ENCODE assay signal across 14 mouse cellular contexts in genomic region chr10:43743188-43744120, GRCm38 (mm10).
A peak's percentile ranks its signal among the peaks of the same experiment; 100 is the strongest.
DNase-seq lines count a peak whose midpoint lies in the region; ATAC-seq lines count a peak whose summit lies in the region.
"Had no signal": no experiment of that assay in that cellular context is flagged by ENCODE, and none has a peak within 500 bp of the region (broad histone marks: within the 10 kb centered on the region; RNA-seq: fewer than 3 reads in every experiment).

No protein-coding gene starts in this region.

- H3K4me3 ChIP-seq in intestine, embryonic 14.5 days (ENCODE audit: low read depth, low read length) = no peak overlapping the region
- H3K4me3 ChIP-seq in intestine, embryonic 16.5 days (ENCODE audit: low read length) = no peak overlapping the region
- H3K4me3 ChIP-seq in neural tube, embryonic 12.5 days = no peak overlapping the region
- H3K4me3 ChIP-seq in neural tube, embryonic 15.5 days (replicated peaks) = no peak overlapping the region
- no peak overlapping the region for H3K4me3 ChIP-seq in embryonic facial prominence, embryonic 14.5 days (ENCODE audit: low read depth, low read length)
- no peak overlapping the region for H3K4me3 ChIP-seq in midbrain, embryonic 14.5 days (replicated peaks; ENCODE audit: low read depth, low read length)

- no peaks in the 10 kb centered on the region for H3K9me3 ChIP-seq in intestine, embryonic 14.5 days (ENCODE audit: control insufficient read depth, low read length)
- no peaks in the 10 kb centered on the region for H3K9me3 ChIP-seq in intestine, embryonic 16.5 days (ENCODE audit: control insufficient read depth, low read length)
- no peaks in the 10 kb centered on the region for H3K9me3 ChIP-seq in neural tube, embryonic 12.5 days
- no peaks in the 10 kb centered on the region for H3K9me3 ChIP-seq in neural tube, embryonic 15.5 days (replicated peaks)
- H3K9me3 ChIP-seq in embryonic facial prominence, embryonic 14.5 days (ENCODE audit: control insufficient read depth, low read length) = no peaks in the 10 kb centered on the region
- no peaks in the 10 kb centered on the region for H3K9me3 ChIP-seq in midbrain, embryonic 14.5 days (ENCODE audit: control insufficient read depth, low read length)
- H3K9me3 ChIP-seq: kidney, embryonic 15.5 days had no signal

- peaks cover 21% of the 10 kb centered on the region for H3K4me1 ChIP-seq in intestine, embryonic 14.5 days (replicated peaks; ENCODE audit: control insufficient read depth, insufficient read depth, low read length)
- peaks cover 5% of the 10 kb centered on the region for H3K4me1 ChIP-seq in intestine, embryonic 16.5 days (ENCODE audit: control insufficient read depth, insufficient read depth, low read length)
- H3K4me1 ChIP-seq in neural tube, embryonic 12.5 days = peaks cover 17% of the 10 kb centered on the region
- H3K4me1 ChIP-seq in neural tube, embryonic 15.5 days = peaks cover 16% of the 10 kb centered on the region
- peaks cover 22% of the 10 kb centered on the region for H3K4me1 ChIP-seq in embryonic facial prominence, embryonic 14.5 days (ENCODE audit: control insufficient read depth, insufficient read depth, low read length)
- peaks cover 29% of the 10 kb centered on the region for H3K4me1 ChIP-seq in midbrain, embryonic 14.5 days (ENCODE audit: control insufficient read depth, insufficient read depth, low read length)

- no peak overlapping the region for H3K27ac ChIP-seq in intestine, embryonic 14.5 days (ENCODE audit: low read depth)
- H3K27ac ChIP-seq in intestine, embryonic 16.5 days (ENCODE audit: low read length) = no peak overlapping the region
- no peak overlapping the region for H3K27ac ChIP-seq in neural tube, embryonic 12.5 days
- H3K27ac ChIP-seq in neural tube, embryonic 15.5 days (replicated peaks) = no peak overlapping the region
- no peak overlapping the region for H3K27ac ChIP-seq in embryonic facial prominence, embryonic 14.5 days (replicated peaks; ENCODE audit: low read depth, low read length)
- H3K27ac ChIP-seq in midbrain, embryonic 14.5 days (replicated peaks; ENCODE audit: low read depth, low read length) = no peak overlapping the region
- H3K27ac ChIP-seq: liver, embryonic 14.5 days; stomach, postnatal 0 days had no signal

- no peaks in the 10 kb centered on the region for H3K27me3 ChIP-seq in intestine, embryonic 14.5 days (replicated peaks; ENCODE audit: control insufficient read depth, insufficient read depth, low read length)
- no peaks in the 10 kb centered on the region for H3K27me3 ChIP-seq in intestine, embryonic 16.5 days (replicated peaks; ENCODE audit: control insufficient read depth, insufficient read depth, low read length)
- H3K27me3 ChIP-seq in neural tube, embryonic 12.5 days (replicated peaks) = no peaks in the 10 kb centered on the region
- H3K27me3 ChIP-seq in neural tube, embryonic 15.5 days (replicated peaks) = no peaks in the 10 kb centered on the region
- no peaks in the 10 kb centered on the region for H3K27me3 ChIP-seq in embryonic facial prominence, embryonic 14.5 days (replicated peaks; ENCODE audit: control insufficient read depth, insufficient read depth, low read length)
- no peaks in the 10 kb centered on the region for H3K27me3 ChIP-seq in midbrain, embryonic 14.5 days (ENCODE audit: control insufficient read depth, insufficient read depth, low read length)
- H3K27me3 ChIP-seq: kidney, embryonic 15.5 days had no signal

- ATAC-seq in intestine, embryonic 14.5 days (replicated peaks; ENCODE audit: low FRiP score, low TSS enrichment, low read depth) = no peak
- ATAC-seq in intestine, embryonic 16.5 days = no peak
- no peak for ATAC-seq in neural tube, embryonic 12.5 days (ENCODE audit: low FRiP score, low read depth)
- ATAC-seq in neural tube, embryonic 15.5 days (ENCODE audit: low FRiP score) = no peak
- no peak for ATAC-seq in embryonic facial prominence, embryonic 14.5 days (ENCODE audit: low read depth)
- ATAC-seq in midbrain, embryonic 14.5 days (ENCODE audit: low FRiP score, low TSS enrichment) = no peak

- H3K4me2 ChIP-seq in intestine, embryonic 14.5 days (ENCODE audit: low read length) = no peak overlapping the region
- H3K4me2 ChIP-seq in intestine, embryonic 16.5 days (ENCODE audit: low read depth, low read length) = no peak overlapping the region
- 0 out of 2 replicates have a peak overlapping the region, but pooled peaks have one; percentile 52 for H3K4me2 ChIP-seq in neural tube, embryonic 12.5 days (replicated peaks)
- no peak overlapping the region for H3K4me2 ChIP-seq in neural tube, embryonic 15.5 days
- 0 out of 2 replicates have a peak overlapping the region, but pooled peaks have one; percentile 53 for H3K4me2 ChIP-seq in embryonic facial prominence, embryonic 14.5 days (ENCODE audit: low read depth, low read length)
- H3K4me2 ChIP-seq in midbrain, embryonic 14.5 days (ENCODE audit: low read length) = peak overlapping the region; percentile 45

- H3K9ac ChIP-seq in intestine, embryonic 14.5 days (ENCODE audit: low read length) = no peak overlapping the region
- H3K9ac ChIP-seq in intestine, embryonic 16.5 days (ENCODE audit: low read depth, low read length) = no peak overlapping the region
- H3K9ac ChIP-seq in neural tube, embryonic 12.5 days = no peak overlapping the region
- H3K9ac ChIP-seq in neural tube, embryonic 15.5 days (replicated peaks) = no peak overlapping the region
- H3K9ac ChIP-seq in embryonic facial prominence, embryonic 14.5 days (ENCODE audit: low read depth, low read length) = no peak overlapping the region
- no peak overlapping the region for H3K9ac ChIP-seq in midbrain, embryonic 14.5 days (replicated peaks; ENCODE audit: low read length)

- DNase-seq in intestine, embryonic 14.5 days (ENCODE audit: low spot score) = peak; percentile 32
- DNase-seq in embryonic facial prominence, embryonic 14.5 days (ENCODE audit: low spot score) = no peak
- DNase-seq in midbrain, embryonic 14.5 days = no peak
- DNase-seq in embryo, embryonic 10 days (ENCODE audit: low spot score) = no peak
- DNase-seq: cerebellum, adult 9-11 months; heart, postnatal 10 days; layer of hippocampus, postnatal 36 days; right cerebral cortex, postnatal 14 days had no signal

- H3K36me3 ChIP-seq in intestine, embryonic 14.5 days (ENCODE audit: control insufficient read depth, insufficient read depth, low read length) = no peaks in the 10 kb centered on the region
- no peaks in the 10 kb centered on the region for H3K36me3 ChIP-seq in intestine, embryonic 16.5 days (ENCODE audit: control insufficient read depth, insufficient read depth, low read length)
- no peaks in the 10 kb centered on the region for H3K36me3 ChIP-seq in neural tube, embryonic 12.5 days
- H3K36me3 ChIP-seq in neural tube, embryonic 15.5 days = no peaks in the 10 kb centered on the region
- no peaks in the 10 kb centered on the region for H3K36me3 ChIP-seq in embryonic facial prominence, embryonic 14.5 days (ENCODE audit: control insufficient read depth, insufficient read depth, low read length)
- no peaks in the 10 kb centered on the region for H3K36me3 ChIP-seq in midbrain, embryonic 14.5 days (ENCODE audit: control insufficient read depth, insufficient read depth, low read length)
- H3K36me3 ChIP-seq: kidney, embryonic 15.5 days had no signal

- WGBS in intestine, embryonic 14.5 days = 96% methylated on average over 7 of the region's 7 CpGs
- 92% methylated on average over 7 of the region's 7 CpGs for WGBS in intestine, embryonic 16.5 days
- WGBS in neural tube, embryonic 12.5 days = 97% methylated on average over 7 of the region's 7 CpGs
- 97% methylated on average over 7 of the region's 7 CpGs for WGBS in neural tube, embryonic 15.5 days
- 94% methylated on average over 7 of the region's 7 CpGs for WGBS in embryonic facial prominence, embryonic 14.5 days
- 96% methylated on average over 7 of the region's 7 CpGs for WGBS in midbrain, embryonic 14.5 days

Comparison
In these comparisons a context has a peak if more than half of its experiments do, and no peak if none do; other contexts are left out.
1. H3K4me2 ChIP-seq: peak in neural tube, embryonic 12.5 days (single experiment), embryonic facial prominence, embryonic 14.5 days (single experiment) and midbrain, embryonic 14.5 days (single experiment); none in intestine, embryonic 14.5 days (single experiment), intestine, embryonic 16.5 days (single experiment) and neural tube, embryonic 15.5 days (single experiment).